Mouse (Mus musculus) retina, postnatal 1 day (tissue): ENCODE data around the gene Ulk2.

ENCODE experiments used
- DNase-seq: peaks from one replicate; pipeline ENCODE4 v3.0.0-alpha.2; 2012

The Ulk2 gene

DNA sequence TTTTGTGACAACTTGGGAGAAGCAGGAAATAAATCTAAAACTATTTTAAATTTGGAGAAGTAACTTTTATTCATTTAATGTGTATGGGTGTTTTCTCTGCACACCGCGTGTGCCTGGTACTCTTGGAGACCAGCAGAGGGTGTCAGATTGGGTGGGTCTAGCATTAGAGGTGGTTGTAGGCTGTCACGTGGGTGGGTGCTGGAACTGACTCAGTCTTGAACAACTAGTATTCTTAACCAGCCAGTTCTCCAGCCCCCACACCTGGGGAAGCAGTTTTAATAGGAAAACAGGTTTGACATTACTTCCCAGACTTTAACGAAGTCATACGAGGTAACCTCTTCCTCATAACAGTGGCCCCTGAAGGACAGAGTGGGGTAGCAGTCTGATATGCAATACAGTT, 94.4 kb downstream of the Ulk2 start:
- peak; percentile 22 for DNase-seq

- DNase-seq, result no peak
These were observed 97.7 kb downstream of the Ulk2 start for GRCm38 (mm10) chr11:61757151-61757550.

DNA sequence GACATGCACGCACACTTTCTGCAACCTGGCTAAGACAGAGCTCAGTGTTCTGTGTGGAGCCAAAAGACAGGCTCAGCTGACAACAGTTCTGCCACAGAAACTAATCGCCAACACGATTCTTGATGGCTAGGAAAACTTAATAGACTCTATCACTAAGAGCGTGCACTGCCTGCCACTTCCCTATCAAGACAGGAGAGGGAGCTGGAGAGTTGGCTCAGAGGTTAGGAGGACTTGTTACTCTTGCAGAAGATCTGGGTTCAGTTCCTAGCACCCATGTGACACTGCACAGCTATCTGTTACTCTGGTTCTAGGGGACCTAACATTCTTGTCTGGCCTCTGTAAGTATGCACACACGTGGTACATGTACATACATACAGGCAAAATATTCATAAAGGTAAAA, 103.3 kb downstream of the Ulk2 start:
- DNase-seq, result peak; percentile 23

DNA sequence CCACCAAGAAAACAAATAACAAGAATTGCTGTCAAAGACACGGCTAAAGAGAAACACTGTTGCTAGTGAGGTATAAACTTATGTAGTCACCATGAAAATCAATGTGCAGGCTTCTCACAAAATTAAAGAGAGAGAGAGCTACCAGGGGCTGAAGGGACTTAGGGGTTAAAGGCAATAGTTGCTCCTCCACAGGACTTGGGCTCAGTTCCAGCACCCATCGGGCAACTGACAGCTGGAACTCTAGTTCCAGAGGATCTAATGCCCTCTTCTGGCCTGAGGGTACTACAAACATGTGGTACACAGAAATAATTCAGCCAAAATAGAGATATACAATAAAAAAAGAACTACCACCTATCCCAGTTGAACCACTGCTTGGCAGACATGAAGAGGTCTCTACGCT, 107.7 kb downstream of the Ulk2 start:
- no peak for DNase-seq

DNA sequence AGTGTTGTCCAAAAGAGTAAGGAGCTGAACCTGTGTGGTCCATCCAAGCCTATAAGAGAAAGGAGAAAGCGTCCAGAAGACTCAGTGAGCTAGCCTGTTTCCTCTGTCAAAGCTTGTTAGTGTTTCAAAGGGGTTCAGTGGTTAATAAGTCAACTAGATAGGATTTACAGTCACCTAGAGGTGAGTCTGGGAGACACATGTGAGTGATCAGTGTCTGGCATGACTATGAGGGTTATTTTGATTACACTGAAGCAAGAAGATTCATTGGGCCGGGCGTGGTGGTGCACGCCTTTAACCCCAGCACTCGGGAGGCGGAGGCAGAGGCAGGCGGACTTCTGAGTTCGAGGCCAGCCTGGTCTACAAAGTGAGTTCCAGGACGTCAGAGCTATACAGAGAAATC, 109.1 kb downstream of the Ulk2 start:
- no peak for DNase-seq

DNA sequence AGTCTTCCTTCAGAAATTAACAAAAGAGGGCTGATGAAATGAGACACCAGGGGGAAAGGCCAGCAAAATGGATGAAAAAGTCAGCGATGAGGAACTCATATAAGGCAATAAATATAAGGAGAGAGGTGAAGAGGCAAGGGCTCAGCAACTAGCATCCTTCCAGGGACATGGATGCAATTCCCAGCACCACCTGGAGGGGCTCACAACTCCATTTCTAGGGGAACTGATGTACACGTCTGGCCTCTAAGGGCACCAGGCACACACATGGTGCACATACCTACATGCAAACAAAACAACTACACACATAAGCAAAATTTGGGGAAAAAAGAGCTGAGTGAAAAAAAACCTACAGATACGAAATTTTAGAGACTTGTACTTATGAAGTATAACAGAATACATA, 110.4 kb downstream of the Ulk2 start:
- no peak for DNase-seq

- DNase-seq, result no peak
These were observed 111.1 kb downstream of the Ulk2 start for GRCm38 (mm10) chr11:61743768-61744167.

DNA sequence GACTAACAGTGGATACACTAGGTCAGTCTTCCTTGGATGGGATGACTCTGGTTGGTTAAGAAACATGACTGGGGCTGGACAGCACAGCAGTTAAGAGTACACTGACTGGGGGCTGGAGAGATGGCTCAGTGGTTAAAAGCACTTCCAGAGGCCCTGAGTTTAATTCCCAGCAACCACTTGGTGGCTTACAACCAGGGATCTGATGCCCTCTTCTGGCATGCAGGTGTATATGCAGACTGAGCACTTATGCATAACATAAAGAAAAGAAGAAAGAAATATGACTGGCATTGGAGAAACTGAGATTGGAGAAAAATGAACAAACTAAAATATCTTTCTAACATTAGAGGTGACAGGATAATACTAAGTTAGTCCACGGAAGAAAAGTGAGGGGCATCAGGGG, 114.4 kb downstream of the Ulk2 start:
- no peak for DNase-seq

- DNase-seq, result no peak
These were observed 117.6 kb downstream of the Ulk2 start for GRCm38 (mm10) chr11:61737290-61737689.

- DNase-seq, result no peak
These were observed 122.2 kb downstream of the Ulk2 start for GRCm38 (mm10) chr11:61732672-61733071.

DNA sequence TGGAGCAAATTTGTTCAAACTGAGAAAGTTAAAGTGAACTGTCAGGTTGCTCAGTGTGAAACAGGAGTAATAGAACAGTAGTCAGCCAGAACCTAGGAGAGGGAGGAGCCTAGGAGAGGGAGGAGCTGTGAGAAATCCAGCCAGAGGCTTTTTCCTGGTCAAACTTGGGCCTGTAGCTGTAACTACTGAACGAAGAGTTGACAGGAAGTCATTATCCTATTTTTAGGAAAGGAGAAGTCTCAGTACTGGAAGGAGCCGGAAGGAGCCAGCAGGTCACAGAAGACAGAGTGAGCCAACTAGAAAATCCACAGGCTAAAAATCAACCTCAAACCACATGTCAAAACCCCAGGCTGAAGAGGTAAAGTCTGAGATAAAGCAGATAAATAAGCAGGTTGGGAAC, 126.8 kb downstream of the Ulk2 start:
- DNase-seq, result no peak
